Mouse (Mus musculus) kidney, adult 10 weeks (tissue): ENCODE data around the gene Olfr1373. TPM values are rescaled to one million over a fixed set of nuclear protein-coding genes. Genes with fewer than 3 reads are reported as not detected.

Source experiments
- polyA plus RNA-seq: library from polyadenylated mRNA; stranded (reverse); fragments of 350-450 nt; fragmentation: Illumina TruSeq; extraction: RNeasy Lipid Tissue Mini Kit (QIAGEN cat#74804); gene quantifications from one replicate; pipeline ENCODE4 v1.2.3, GENCODE M21; 2014; ENCODE audit warnings: low read depth, low replicate concordance

Olfr1373 gene
- polyA plus RNA-seq = not detected

DNA sequence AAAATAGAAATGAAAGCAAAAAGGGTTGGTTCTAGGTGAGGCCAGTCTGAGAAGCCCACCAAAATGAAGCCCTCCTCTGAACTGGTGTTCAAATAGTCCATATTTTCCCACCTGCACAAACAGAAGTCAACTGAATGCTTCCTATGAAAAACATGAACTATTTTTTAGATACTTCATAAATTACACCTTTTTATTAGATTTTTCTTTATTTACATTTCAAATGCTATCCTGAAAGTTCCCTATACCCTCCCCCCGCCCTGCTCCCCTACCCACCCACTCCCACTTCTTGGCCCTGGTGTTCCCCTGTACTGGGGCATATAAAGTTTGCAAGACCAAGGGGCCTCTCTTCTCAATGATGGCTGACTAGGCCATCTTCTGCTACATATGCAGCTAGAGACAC lies at the start of gene Olfr1373:
Gene Olfr1373 (minus strand): TSS at position 101 of the 400 bp plus-strand sequence.

DNA sequence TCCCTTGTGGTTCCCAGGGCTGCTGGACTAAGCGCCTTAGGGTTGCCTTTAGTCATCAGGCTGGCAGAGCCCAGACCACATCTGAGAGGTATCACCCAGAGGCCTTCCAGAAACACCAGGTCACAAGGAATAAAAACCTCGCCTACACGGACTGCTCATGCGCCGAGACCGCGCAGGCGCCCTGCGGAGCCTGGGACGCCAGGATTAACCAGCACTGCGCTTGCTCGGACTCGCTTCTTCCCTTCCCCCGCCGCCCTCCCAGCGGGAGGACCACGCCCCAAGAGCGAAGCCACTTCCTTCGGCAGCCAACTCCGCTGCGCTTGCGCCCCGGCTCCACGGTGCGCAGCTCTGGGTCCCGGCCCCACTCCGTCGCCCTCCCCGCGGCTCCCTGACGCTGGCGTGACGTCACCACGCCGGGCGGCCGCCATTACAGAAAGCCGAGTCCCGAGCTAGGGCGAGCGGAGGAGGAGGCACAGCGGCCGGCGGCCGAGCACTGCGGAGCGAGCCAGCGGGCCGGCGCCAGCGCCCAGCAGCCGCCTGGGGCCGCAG lies 46.9 kb downstream of the Olfr1373 start, which contains the start of gene Ppp2ca:
Gene Ppp2ca (plus strand): TSS at position 284 of the 549 bp plus-strand sequence.

Other genes with a start within 250 kb of the Olfr1373 start
- 18.8 TPM for gene Cdkn2aipnl, start 177.9 kb downstream of the Olfr1373 start, polyA plus RNA-seq
- gene Ube2b, start 144.8 kb downstream of the Olfr1373 start, polyA plus RNA-seq = 335 TPM
- gene Cdkl3, start 141.3 kb downstream of the Olfr1373 start, polyA plus RNA-seq = 7.4 TPM
- 134 TPM for gene Ppp2ca, start 46.8 kb downstream of the Olfr1373 start, polyA plus RNA-seq
- gene Olfr1371, start 68.5 kb upstream of the Olfr1373 start, polyA plus RNA-seq = not detected
- 1,130 TPM for gene Skp1a, start 86.5 kb upstream of the Olfr1373 start, polyA plus RNA-seq
- gene Tcf7, start 137.5 kb upstream of the Olfr1373 start, polyA plus RNA-seq = 0.69 TPM
- 550 TPM for gene Vdac1, start 215.3 kb upstream of the Olfr1373 start, polyA plus RNA-seq